Mouse (Mus musculus) embryonic facial prominence, embryonic 14.5 days (tissue): Measurements from ENCODE around the gene Nle1. TPM values are rescaled to one million over a fixed set of nuclear protein-coding genes. Genes with fewer than 3 reads are reported as not detected.

Source experiments
- ATAC-seq: fragments of 200-750 bp; cut with Nextera tagmentation; 2 replicates; pipeline ENCODE4 v1.8.0; 2017; ENCODE audit warnings: low read depth, moderate number of reproducible peaks, moderate TSS enrichment
- DNase-seq: peaks from one replicate; pipeline ENCODE4 v3.0.0-alpha.2; 2015; ENCODE audit warnings: low spot score
- H3K27ac ChIP-seq: fragments of 300-500 bp; sonication (generic); replicated peaks from 2 replicates; pipeline ENCODE4 v1.5.1; 2014; ENCODE audit warnings: low read depth, mild to moderate bottlenecking, low read length, moderate library complexity
- H3K27me3 ChIP-seq: fragments of 300-500 bp; sonication (generic); replicated peaks from 2 replicates; pipeline ENCODE4 v1.6.1; 2014; ENCODE audit warnings: low read length; ENCODE audit not compliant: control insufficient read depth, insufficient read depth
- H3K36me3 ChIP-seq: fragments of 300-500 bp; sonication (generic); 2 replicates; pipeline ENCODE4 v1.6.1; 2014; ENCODE audit warnings: low read length, mixed read lengths; ENCODE audit not compliant: control insufficient read depth, insufficient read depth
- H3K4me1 ChIP-seq: fragments of 300-500 bp; sonication (generic); 2 replicates; pipeline ENCODE4 v1.6.1; 2014; ENCODE audit warnings: antibody characterized with exemption, low read length; ENCODE audit not compliant: control insufficient read depth, insufficient read depth
- H3K4me2 ChIP-seq: fragments of 300-500 bp; sonication (generic); 2 replicates; pipeline ENCODE4 v1.6.1; 2014; ENCODE audit warnings: low read depth, mild to moderate bottlenecking, low read length, moderate library complexity, mixed read lengths
- H3K4me3 ChIP-seq: fragments of 300-500 bp; sonication (generic); 2 replicates; pipeline ENCODE4 v1.5.1; 2014; ENCODE audit warnings: low read depth, mild to moderate bottlenecking, low read length
- H3K9ac ChIP-seq: fragments of 300-500 bp; sonication (generic); 2 replicates; pipeline ENCODE4 v1.6.1; 2014; ENCODE audit warnings: low read depth, mild to moderate bottlenecking, low read length, moderate library complexity, mixed read lengths
- H3K9me3 ChIP-seq: fragments of 300-500 bp; sonication (generic); 2 replicates; pipeline ENCODE4 v1.6.1; 2016; ENCODE audit warnings: low read length; ENCODE audit not compliant: control insufficient read depth
- WGBS: fragments of 180-500 bp; shearing (Covaris S2); extraction: QIAGEN DNeasy Blood & Tissue Kit; methylation state at CpG from one replicate; pipeline ENCODE4 v1.1.7; 2014; 5-methylcytosine and 5-hydroxymethylcytosine counted together
- polyA plus RNA-seq: library from polyadenylated mRNA; unstranded; fragments of >200 nt; fragmentation: Nextera tagmentation; extraction: Ambion mirVana; gene quantifications from 2 replicates; pipeline ENCODE4 v1.2.1, GENCODE M21; 2014

Nle1 gene
- polyA plus RNA-seq, 1 experiment from 2014 or later: 24.3 TPM

DNA sequence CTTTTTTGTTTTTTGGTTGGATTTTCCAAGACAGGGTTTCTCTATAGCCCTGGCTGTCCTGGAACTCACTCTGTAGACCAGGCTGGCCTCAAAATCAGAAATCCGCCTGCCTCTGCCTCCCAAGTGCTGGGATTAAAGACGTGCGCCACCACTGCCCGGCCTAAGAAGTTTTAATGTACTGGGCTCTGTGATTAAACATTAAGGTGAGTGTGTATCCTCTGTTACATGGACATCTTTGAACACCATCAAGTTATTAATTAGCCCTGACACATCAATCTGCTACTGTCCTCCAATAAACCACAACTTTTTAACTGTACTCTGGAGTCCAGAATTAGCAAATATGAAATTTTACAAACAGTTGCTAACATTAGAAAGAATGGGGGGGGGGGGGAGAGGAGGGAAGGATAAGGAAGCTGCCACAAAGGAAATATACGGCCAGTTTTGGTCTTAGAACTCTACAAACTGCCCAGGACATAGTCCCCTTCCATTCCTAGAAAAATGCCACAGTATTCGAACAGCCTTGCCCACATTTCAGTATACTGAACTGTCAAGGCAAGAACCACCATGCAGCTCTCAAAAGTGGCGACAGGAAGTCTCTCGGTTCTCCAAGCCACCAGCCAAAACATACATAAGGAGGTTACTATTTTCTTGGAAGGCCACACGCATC lies 38.6 kb downstream of the Nle1 start:
- ATAC-seq (no peak), DNase-seq (no peak)
- H3K27me3 ChIP-seq: no peaks in the 10 kb centered on the region
- WGBS: 67% methylated on average over 9 of the region's 9 CpGs
- peak overlapping the region; percentile 83 for H3K4me2 ChIP-seq
- H3K9me3 ChIP-seq: no peaks in the 10 kb centered on the region
- peak overlapping the region; percentile 81 for H3K4me3 ChIP-seq
- H3K36me3 ChIP-seq: no peaks in the 10 kb centered on the region
- H3K9ac ChIP-seq: peak overlapping the region; percentile 74; the same call in 1 of the 2 replicates
- H3K4me1 ChIP-seq: no peaks in the 10 kb centered on the region
- H3K27ac ChIP-seq: no peak overlapping the region

DNA sequence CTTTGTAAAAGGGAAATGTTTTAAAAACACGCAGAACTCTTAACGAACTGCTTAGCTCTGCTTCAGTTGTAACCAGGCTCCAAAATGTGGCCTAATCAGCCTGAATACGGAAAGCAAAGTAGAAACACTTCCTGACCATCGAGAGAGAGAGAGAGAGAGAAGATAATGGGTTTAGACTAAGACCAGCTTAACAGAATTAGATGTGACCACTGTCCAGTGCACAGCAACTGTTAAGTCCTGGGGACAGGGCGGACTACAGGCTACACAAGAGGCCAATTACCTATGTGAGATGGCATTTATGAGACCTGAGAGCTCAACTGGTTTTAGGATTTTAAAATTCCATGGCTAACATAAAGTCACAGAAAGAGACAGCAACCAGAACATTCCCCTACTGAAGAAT lies 40.3 kb downstream of the Nle1 start:
- no peak for DNase-seq

DNA sequence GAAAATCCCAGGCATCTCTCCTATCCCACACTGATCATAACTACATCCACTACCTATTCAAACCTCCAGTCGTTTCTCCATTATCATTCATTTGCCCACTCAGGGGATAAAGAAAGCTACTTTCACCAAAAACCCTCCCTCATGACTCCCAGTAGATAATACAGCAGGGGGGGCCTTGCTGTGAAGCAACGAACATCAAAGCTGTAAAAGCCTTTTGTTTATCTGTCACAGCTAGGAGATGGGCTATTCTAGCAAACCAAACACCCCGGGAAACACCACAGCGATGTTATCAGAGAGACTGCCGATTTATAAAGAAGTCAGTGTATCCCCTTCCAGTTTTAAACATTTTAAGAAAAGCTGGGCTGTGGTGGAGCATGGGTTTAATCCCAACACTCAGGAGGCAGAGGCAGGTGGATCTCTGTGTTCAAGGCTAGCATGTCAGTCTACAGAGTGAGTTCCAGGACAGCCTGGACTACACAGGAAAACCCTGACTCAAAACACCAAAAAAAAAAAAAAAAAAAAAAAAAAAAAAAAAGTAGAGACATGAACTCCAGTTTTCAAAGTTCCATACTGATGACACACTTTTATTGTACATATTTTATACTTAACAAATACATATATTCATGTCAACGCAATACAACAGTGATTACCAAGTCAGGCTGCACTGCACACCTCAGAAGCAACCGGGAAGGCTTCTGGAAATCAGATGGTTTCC lies 41.2 kb downstream of the Nle1 start:
- H3K4me1 ChIP-seq: no peaks in the 10 kb centered on the region
- no peak overlapping the region for H3K4me3 ChIP-seq
- no peaks in the 10 kb centered on the region for H3K27me3 ChIP-seq
- no peak overlapping the region for H3K9ac ChIP-seq
- H3K27ac ChIP-seq: no peak overlapping the region
- no peaks in the 10 kb centered on the region for H3K36me3 ChIP-seq
- WGBS: 42% methylated on average over 7 of the region's 7 CpGs
- ATAC-seq (no peak), DNase-seq (no peak)
- no peaks in the 10 kb centered on the region for H3K9me3 ChIP-seq
- no peak overlapping the region for H3K4me2 ChIP-seq

More for the DNA sequence above, 40.3 kb downstream of the Nle1 start:
- no peaks in the 10 kb centered on the region for H3K27me3 ChIP-seq
- no peak overlapping the region for H3K9ac ChIP-seq
- H3K4me1 ChIP-seq: no peaks in the 10 kb centered on the region
- no peaks in the 10 kb centered on the region for H3K36me3 ChIP-seq
- 83% methylated on average over 5 of the region's 5 CpGs for WGBS
- ATAC-seq: no peak
- H3K4me2 ChIP-seq: no peak overlapping the region
- no peaks in the 10 kb centered on the region for H3K9me3 ChIP-seq
- no peak overlapping the region for H3K27ac ChIP-seq
- no peak overlapping the region for H3K4me3 ChIP-seq

DNA sequence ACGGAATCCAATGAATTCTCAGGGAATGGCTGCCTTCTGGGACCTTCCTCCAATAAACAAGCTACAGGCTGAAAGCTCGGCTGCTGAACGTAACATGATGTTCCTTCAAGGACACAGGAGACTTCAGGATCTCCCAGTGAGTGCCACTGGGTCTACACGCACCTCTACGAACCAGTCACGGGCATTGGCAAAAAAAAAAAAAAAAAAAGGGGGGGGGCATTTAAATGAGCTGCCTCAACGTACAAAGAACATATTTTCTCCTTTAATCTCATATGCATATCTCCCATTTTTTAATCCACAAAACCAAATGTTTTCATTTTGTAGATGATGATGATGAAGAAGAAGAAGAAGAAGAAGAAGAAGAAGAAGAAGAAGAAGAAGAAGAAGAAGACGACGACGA lies 42.3 kb downstream of the Nle1 start:
- Histone ChIP-seq H3K9me3 (no peaks in the 10 kb centered on the region), H3K4me2 (no peak overlapping the region), H3K27ac (no peak overlapping the region), H3K9ac (no peak overlapping the region), H3K4me3 (no peak overlapping the region), H3K27me3 (no peaks in the 10 kb centered on the region), H3K4me1 (no peaks in the 10 kb centered on the region), H3K36me3 (no peaks in the 10 kb centered on the region)
- WGBS: 74% methylated on average over 10 of the region's 10 CpGs
- DNase-seq (no peak), ATAC-seq (no peak)

DNA sequence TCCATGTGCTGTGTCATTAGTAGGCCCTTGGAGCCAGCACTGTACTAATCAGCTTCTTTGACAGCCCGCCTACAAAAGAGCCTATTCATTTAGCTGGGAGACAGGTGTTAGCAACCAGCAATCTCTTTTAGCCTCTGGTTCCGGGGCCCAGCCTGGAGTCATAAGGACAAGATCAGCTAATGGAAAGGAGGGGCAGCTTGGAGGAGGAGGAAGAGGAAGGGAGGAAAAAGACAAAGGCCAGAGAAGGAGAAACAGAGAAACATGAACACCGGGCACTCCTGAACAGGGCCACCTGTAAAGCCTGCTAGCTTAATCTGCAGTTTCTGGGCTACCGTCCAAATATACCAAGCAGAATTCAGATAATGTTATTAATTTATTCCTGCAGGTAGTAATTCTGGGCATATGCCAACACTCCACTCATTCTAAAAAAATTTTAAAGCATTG lies 44.7 kb downstream of the Nle1 start:
- Histone ChIP-seq H3K4me2 (no peak overlapping the region), H3K27me3 (no peaks in the 10 kb centered on the region), H3K4me3 (no peak overlapping the region), H3K9ac (no peak overlapping the region), H3K9me3 (no peaks in the 10 kb centered on the region), H3K27ac (no peak overlapping the region), H3K4me1 (no peaks in the 10 kb centered on the region), H3K36me3 (no peaks in the 10 kb centered on the region)
- 40% methylated on average over 4 of the region's 4 CpGs for WGBS
- peak; percentile 55; the same call in 1 of the 2 replicates for ATAC-seq
- DNase-seq: peak; percentile 29

DNA sequence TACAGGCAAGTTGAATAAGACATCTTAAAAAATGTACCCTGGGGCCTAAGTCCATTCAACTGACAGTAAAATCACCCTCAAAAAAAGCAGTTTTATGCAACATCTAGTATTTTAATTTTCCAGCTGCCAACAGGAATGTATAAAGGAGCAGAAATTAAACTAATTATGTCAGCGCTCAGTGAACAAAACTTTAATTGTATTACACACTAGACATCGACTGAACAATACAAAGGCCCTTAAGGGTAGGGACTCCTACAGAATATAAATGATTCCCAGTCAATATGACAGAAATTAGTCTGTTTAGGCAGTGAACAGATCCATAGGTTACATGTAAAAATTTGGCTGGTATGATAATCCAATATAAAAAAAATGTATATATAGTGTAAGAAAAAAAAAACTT lies 45.2 kb downstream of the Nle1 start:
- Histone ChIP-seq H3K9ac (no peak overlapping the region), H3K9me3 (no peaks in the 10 kb centered on the region), H3K4me3 (no peak overlapping the region), H3K27ac (no peak overlapping the region), H3K36me3 (no peaks in the 10 kb centered on the region), H3K27me3 (no peaks in the 10 kb centered on the region), H3K4me1 (no peaks in the 10 kb centered on the region), H3K4me2 (no peak overlapping the region)
- 64% methylated on average over 2 of the region's 2 CpGs for WGBS
- ATAC-seq (no peak), DNase-seq (no peak)

DNA sequence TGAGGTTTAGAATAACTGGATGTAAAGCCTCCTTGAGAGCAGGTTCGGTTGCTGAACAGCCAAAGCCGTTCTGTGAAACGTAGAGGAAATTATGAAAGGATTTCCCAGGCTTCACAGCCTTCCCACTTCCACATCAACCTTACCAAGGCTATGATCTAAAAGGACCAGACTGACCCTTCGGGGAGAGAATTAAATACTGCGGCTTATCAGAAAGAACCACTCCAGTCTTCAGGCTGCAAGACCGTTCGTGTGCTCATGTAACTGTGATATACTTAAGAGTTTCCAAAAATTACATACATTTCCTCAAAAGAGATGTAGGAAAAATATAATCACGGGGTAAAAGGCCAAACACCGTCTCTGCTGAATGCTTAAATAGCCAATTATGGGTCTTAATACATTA lies 45.6 kb downstream of the Nle1 start:
- DNase-seq (no peak), ATAC-seq (no peak)
- no peaks in the 10 kb centered on the region for H3K36me3 ChIP-seq
- no peak overlapping the region for H3K9ac ChIP-seq
- H3K9me3 ChIP-seq: no peaks in the 10 kb centered on the region
- no peaks in the 10 kb centered on the region for H3K27me3 ChIP-seq
- H3K27ac ChIP-seq: no peak overlapping the region
- H3K4me3 ChIP-seq: no peak overlapping the region
- H3K4me1 ChIP-seq: no peaks in the 10 kb centered on the region
- H3K4me2 ChIP-seq: no peak overlapping the region
- WGBS: 79% methylated on average over 9 of the region's 9 CpGs

DNA sequence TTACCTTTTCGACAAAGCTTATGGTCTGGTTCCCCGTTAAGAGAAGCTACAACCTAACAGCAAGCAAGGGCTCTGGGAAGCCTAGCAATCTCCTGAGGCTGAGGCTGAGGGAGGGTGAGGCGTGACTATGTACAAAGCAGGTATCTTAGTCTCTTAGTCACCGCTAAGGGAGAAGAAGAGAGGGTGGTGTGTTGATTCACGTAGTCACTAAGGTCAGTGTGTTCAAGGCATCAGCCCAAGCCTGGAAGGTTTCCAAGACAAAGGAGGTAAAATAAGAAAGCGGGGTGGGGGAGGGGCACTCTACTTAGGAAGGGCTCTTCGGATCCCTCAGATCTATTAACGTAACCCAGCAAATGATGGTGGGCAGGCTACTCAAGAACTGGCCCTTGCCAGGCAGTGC lies 46.7 kb downstream of the Nle1 start:
- Histone ChIP-seq H3K4me3 (no peak overlapping the region), H3K9ac (no peak overlapping the region), H3K4me1 (no peaks in the 10 kb centered on the region), H3K36me3 (no peaks in the 10 kb centered on the region), H3K4me2 (no peak overlapping the region), H3K27ac (no peak overlapping the region), H3K9me3 (no peaks in the 10 kb centered on the region), H3K27me3 (no peaks in the 10 kb centered on the region)
- DNase-seq: no peak
- no peak for ATAC-seq
- 63% methylated on average over 8 of the region's 8 CpGs for WGBS

DNA sequence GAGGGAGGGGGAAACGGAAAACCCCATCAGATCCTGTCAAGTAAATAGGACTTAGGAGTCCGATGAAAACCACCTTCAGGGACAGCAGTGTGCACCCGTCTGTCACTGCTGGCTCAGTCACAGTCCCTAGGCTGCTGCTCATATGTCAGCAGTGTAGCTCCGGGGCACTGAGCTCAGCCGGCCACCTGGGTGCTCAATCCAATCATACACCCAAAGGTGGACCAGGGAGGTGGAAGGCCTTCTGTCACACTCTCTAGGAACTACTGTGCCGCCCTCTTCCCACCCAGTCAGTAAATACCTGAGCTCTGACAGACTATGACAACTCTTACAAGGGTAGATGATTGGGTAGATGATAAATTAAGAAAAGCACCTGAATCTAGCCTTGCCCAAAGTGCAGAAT lies 47.5 kb downstream of the Nle1 start:
- no peaks in the 10 kb centered on the region for H3K9me3 ChIP-seq
- no peaks in the 10 kb centered on the region for H3K36me3 ChIP-seq
- no peaks in the 10 kb centered on the region for H3K27me3 ChIP-seq
- no peak for ATAC-seq
- 71% methylated on average over 6 of the region's 6 CpGs for WGBS
- H3K27ac ChIP-seq: no peak overlapping the region
- H3K4me3 ChIP-seq: no peak overlapping the region
- no peaks in the 10 kb centered on the region for H3K4me1 ChIP-seq
- DNase-seq: no peak
- no peak overlapping the region for H3K9ac ChIP-seq
- no peak overlapping the region for H3K4me2 ChIP-seq
